Mouse (Mus musculus): ENCODE data around the gene Eif2b3. TPM values are rescaled to one million over a fixed set of nuclear protein-coding genes. Genes with fewer than 3 reads are reported as not detected.

The Eif2b3 gene
- total and polyA plus RNA-seq, 2 experiments from 2014 or later, result 13.1 to 56.9 TPM

GRCm38 (mm10) chr4:117014901-117015415, 4.2 kb upstream of the Eif2b3 start:
- H3K4me1 ChIP-seq (ENCODE audit: insufficient read depth, low read length), result 0 out of 2 replicates have a peak, but pooled peaks cover under 1% of the 10 kb centered on the region
- 68% methylated on average over 4 of the region's 4 CpGs for WGBS
- TF ChIP-seq CTCF (IDR thresholded peaks at IDR 0.05; ENCODE audit: low read depth), result no peak
- H3K27me3 ChIP-seq (ENCODE audit: insufficient read depth, low read length), result no peaks in the 10 kb centered on the region
- no peak overlapping the region for H3K4me2 ChIP-seq (ENCODE audit: low read depth, low read length)
- no peak for ATAC-seq
- no peak overlapping the region for H3K27ac ChIP-seq
- no peaks in the 10 kb centered on the region for H3K9me3 ChIP-seq (ENCODE audit: low read length)
- DNase-seq (ENCODE audit: low spot score), result no peak
- no peak overlapping the region for H3K9ac ChIP-seq (replicated peaks; ENCODE audit: low read length)
- no peaks in the 10 kb centered on the region for H3K36me3 ChIP-seq (ENCODE audit: insufficient read depth, low read length)
- no peak overlapping the region for H3K4me3 ChIP-seq (ENCODE audit: low read length)

- WGBS, result 90% methylated on average over 2 of the region's 2 CpGs
- ATAC-seq, result no peak
These were observed 1.5 kb upstream of the Eif2b3 start for GRCm38 (mm10) chr4:117017738-117018137.

GRCm38 (mm10) chr4:117018327-117018726, 875 bp upstream of the Eif2b3 start:
- Histone ChIP-seq H3K27ac (no peak overlapping the region), H3K27me3 (ENCODE audit: insufficient read depth, low read length) (no peaks in the 10 kb centered on the region), H3K4me1 (ENCODE audit: insufficient read depth, low read length) (peaks cover 7% of the 10 kb centered on the region; the same call in 1 of the 2 replicates), H3K4me2 (ENCODE audit: low read depth, low read length) (no peak overlapping the region), H3K36me3 (ENCODE audit: insufficient read depth, low read length) (peaks cover 10% of the 10 kb centered on the region), H3K9me3 (ENCODE audit: low read length) (no peaks in the 10 kb centered on the region), H3K4me3 (ENCODE audit: low read length) (no peak overlapping the region), H3K9ac (replicated peaks; ENCODE audit: low read length) (no peak overlapping the region)
- 89% methylated on average over 7 of the region's 7 CpGs for WGBS
- ATAC-seq (no peak), DNase-seq (ENCODE audit: low spot score) (no peak)
- no peak for TF ChIP-seq CTCF (IDR thresholded peaks at IDR 0.05; ENCODE audit: low read depth)

More at GRCm38 (mm10) chr4:117017738-117018137, 1.5 kb upstream of the Eif2b3 start:
- DNase-seq (ENCODE audit: low spot score), result no peak
- Histone ChIP-seq H3K36me3 (ENCODE audit: insufficient read depth, low read length) (peaks cover 8% of the 10 kb centered on the region; the same call in 1 of the 2 replicates), H3K4me3 (ENCODE audit: low read length) (no peak overlapping the region), H3K27ac (no peak overlapping the region), H3K27me3 (ENCODE audit: insufficient read depth, low read length) (no peaks in the 10 kb centered on the region), H3K9ac (replicated peaks; ENCODE audit: low read length) (no peak overlapping the region), H3K9me3 (ENCODE audit: low read length) (no peaks in the 10 kb centered on the region), H3K4me2 (ENCODE audit: low read depth, low read length) (no peak overlapping the region), H3K4me1 (ENCODE audit: insufficient read depth, low read length) (peaks cover 7% of the 10 kb centered on the region; the same call in 1 of the 2 replicates)
- peak; percentile 47 for TF ChIP-seq CTCF (IDR thresholded peaks at IDR 0.05; ENCODE audit: low read depth)

GRCm38 (mm10) chr4:117023469-117023868, 4.3 kb downstream of the Eif2b3 start:
- H3K4me3 ChIP-seq (ENCODE audit: low read length), result no peak overlapping the region
- H3K9ac ChIP-seq (replicated peaks; ENCODE audit: low read length), result no peak overlapping the region
- peaks cover 12% of the 10 kb centered on the region for H3K36me3 ChIP-seq (ENCODE audit: insufficient read depth, low read length)
- no peak for TF ChIP-seq CTCF (IDR thresholded peaks at IDR 0.05; ENCODE audit: low read depth)
- peaks cover 7% of the 10 kb centered on the region; the same call in 1 of the 2 replicates for H3K4me1 ChIP-seq (ENCODE audit: insufficient read depth, low read length)
- no peaks in the 10 kb centered on the region for H3K27me3 ChIP-seq (ENCODE audit: insufficient read depth, low read length)
- H3K9me3 ChIP-seq (ENCODE audit: low read length), result no peaks in the 10 kb centered on the region
- H3K27ac ChIP-seq, result no peak overlapping the region
- ATAC-seq, result no peak
- 96% methylated on average over 4 of the region's 4 CpGs for WGBS
- H3K4me2 ChIP-seq (ENCODE audit: low read depth, low read length), result no peak overlapping the region
- DNase-seq (ENCODE audit: low spot score), result no peak

GRCm38 (mm10) chr4:117031105-117031504, 11.9 kb downstream of the Eif2b3 start:
- WGBS, result 85% methylated on average over 1 of the region's 1 CpGs
- no peak for ATAC-seq

GRCm38 (mm10) chr4:117039925-117040687, 20.9 kb downstream of the Eif2b3 start:
- Histone ChIP-seq H3K4me2 (ENCODE audit: low read depth, low read length) (peak overlapping the region; percentile 38), H3K4me3 (ENCODE audit: low read length) (no peak overlapping the region), H3K4me1 (ENCODE audit: insufficient read depth, low read length) (peaks cover 15% of the 10 kb centered on the region), H3K9me3 (ENCODE audit: low read length) (no peaks in the 10 kb centered on the region), H3K9ac (replicated peaks; ENCODE audit: low read length) (no peak overlapping the region), H3K27me3 (ENCODE audit: insufficient read depth, low read length) (no peaks in the 10 kb centered on the region), H3K36me3 (ENCODE audit: insufficient read depth, low read length) (no peaks in the 10 kb centered on the region), H3K27ac (peak overlapping the region; percentile 74)
- ATAC-seq, result peak; percentile 58
- 9% methylated on average over 9 of the region's 9 CpGs for WGBS
- peak; percentile 79 for DNase-seq (ENCODE audit: low spot score)
- TF ChIP-seq CTCF (IDR thresholded peaks at IDR 0.05; ENCODE audit: low read depth), result no peak

More at GRCm38 (mm10) chr4:117031105-117031504, 11.9 kb downstream of the Eif2b3 start:
- Histone ChIP-seq H3K27ac (no peak overlapping the region), H3K9ac (replicated peaks; ENCODE audit: low read length) (no peak overlapping the region), H3K4me3 (ENCODE audit: low read length) (no peak overlapping the region), H3K4me2 (ENCODE audit: low read depth, low read length) (no peak overlapping the region), H3K9me3 (ENCODE audit: low read length) (no peaks in the 10 kb centered on the region), H3K36me3 (ENCODE audit: insufficient read depth, low read length) (no peaks in the 10 kb centered on the region; the same call in 1 of the 2 replicates), H3K27me3 (ENCODE audit: insufficient read depth, low read length) (no peaks in the 10 kb centered on the region), H3K4me1 (ENCODE audit: insufficient read depth, low read length) (no peaks in the 10 kb centered on the region)
- TF ChIP-seq CTCF (IDR thresholded peaks at IDR 0.05; ENCODE audit: low read depth), result 0 out of 2 replicates have a peak, but pooled peaks have one; percentile 21
- DNase-seq (ENCODE audit: low spot score), result no peak
